Mouse (Mus musculus): ENCODE measurements around the gene Serpina1e.

GRCm38 (mm10) chr12:103962337-103962736, 3.6 kb upstream of the Serpina1e start:
- TF ChIP-seq CTCF (conservative IDR thresholded peaks at IDR 0.05; ENCODE audit: low read length) (no peak), NANOG (IDR thresholded peaks at IDR 0.05; ENCODE audit: borderline replicate concordance, low read length) (no peak)
